Mouse (Mus musculus) liver, embryonic 11.5 days (tissue): ENCODE measurements at regions not wholly inside any gene's neighbourhood (a gene's known extent, or its start where the extent isn't known, plus 50 kb on each side); places are given as distances from the start of the nearest gene placed in this dataset.

Source experiments
- ATAC-seq: fragments of 200-750 bp; cut with Nextera tagmentation; replicated peaks from 2 replicates; pipeline ENCODE4 v1.8.0; 2017; ENCODE audit warnings: moderate number of reproducible peaks, mild to moderate bottlenecking, moderate TSS enrichment, moderate library complexity; ENCODE audit not compliant: low FRiP score
- DNase-seq: peaks from one replicate; pipeline ENCODE4 v3.0.0-alpha.2; 2017; ENCODE audit warnings: low spot score
- H3K27ac ChIP-seq: fragments of 300-500 bp; sonication (generic); 2 replicates; pipeline ENCODE4 v1.5.1; 2014; ENCODE audit warnings: mild to moderate bottlenecking, low read depth, low read length, control low read depth
- H3K27me3 ChIP-seq: fragments of 300-500 bp; sonication (generic); replicated peaks from 2 replicates; pipeline ENCODE4 v1.6.1; 2014; ENCODE audit warnings: low read length, mixed read lengths; ENCODE audit not compliant: control insufficient read depth, insufficient read depth
- H3K36me3 ChIP-seq: fragments of 300-500 bp; sonication (generic); 2 replicates; pipeline ENCODE4 v1.6.1; 2014; ENCODE audit warnings: mild to moderate bottlenecking, low read length, moderate library complexity, mixed read lengths; ENCODE audit not compliant: control insufficient read depth, insufficient read depth
- H3K4me1 ChIP-seq: fragments of 300-500 bp; sonication (generic); replicated peaks from 2 replicates; pipeline ENCODE4 v1.6.1; 2014; ENCODE audit warnings: low read length, mixed read lengths; ENCODE audit not compliant: control insufficient read depth, insufficient read depth
- H3K4me2 ChIP-seq: fragments of 300-500 bp; sonication (generic); 2 replicates; pipeline ENCODE4 v1.6.1; 2014; ENCODE audit warnings: mild to moderate bottlenecking, control low read depth, moderate library complexity
- H3K4me3 ChIP-seq: fragments of 300-500 bp; sonication (generic); 2 replicates; pipeline ENCODE4 v1.5.1; 2014; ENCODE audit warnings: low read depth, low read length, control low read depth
- H3K9ac ChIP-seq: fragments of 300-500 bp; sonication (generic); 2 replicates; pipeline ENCODE4 v1.6.1; 2014; ENCODE audit warnings: low read depth, low read length, control low read depth
- H3K9me3 ChIP-seq: fragments of 300-500 bp; sonication (generic); 2 replicates; pipeline ENCODE4 v1.6.1; 2016; ENCODE audit warnings: low read length, inconsistent platforms, mixed read lengths; ENCODE audit not compliant: control insufficient read depth
- WGBS: fragments of 180-500 bp; shearing (Covaris S2); extraction: QIAGEN DNeasy Blood & Tissue Kit; methylation state at CpG from one replicate; pipeline ENCODE4 v1.1.7; 2014; 5-methylcytosine and 5-hydroxymethylcytosine counted together

DNA sequence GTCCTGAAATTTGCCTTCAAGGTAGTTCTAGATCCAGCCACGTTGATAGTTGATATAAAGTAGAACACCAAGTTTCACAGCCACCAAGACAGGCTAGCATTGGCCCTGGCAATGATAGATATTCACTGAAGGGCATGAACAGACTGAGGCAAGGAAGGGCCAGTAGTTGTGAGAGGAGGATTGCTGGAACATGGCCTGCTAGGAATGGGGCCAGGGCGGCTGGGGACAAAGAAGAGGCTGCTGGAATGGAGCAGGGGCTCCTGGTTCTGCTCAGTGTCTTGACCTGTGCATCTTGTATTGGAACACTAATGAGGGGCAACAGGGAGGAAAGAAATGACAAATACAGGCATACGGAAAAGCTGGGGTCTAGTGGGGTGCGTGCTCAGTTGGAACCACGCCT, 123.0 kb downstream of the Tmem18 start:
- ATAC-seq (no peak), DNase-seq (no peak)
- no peaks in the 10 kb centered on the region for H3K27me3 ChIP-seq
- H3K36me3 ChIP-seq, result no peaks in the 10 kb centered on the region
- 70% methylated on average over 5 of the region's 5 CpGs for WGBS
- H3K4me3 ChIP-seq, result no peak overlapping the region
- no peaks in the 10 kb centered on the region for H3K4me1 ChIP-seq
- no peaks in the 10 kb centered on the region for H3K9me3 ChIP-seq
- H3K9ac ChIP-seq, result no peak overlapping the region
- no peak overlapping the region for H3K27ac ChIP-seq
- no peak overlapping the region for H3K4me2 ChIP-seq

DNA sequence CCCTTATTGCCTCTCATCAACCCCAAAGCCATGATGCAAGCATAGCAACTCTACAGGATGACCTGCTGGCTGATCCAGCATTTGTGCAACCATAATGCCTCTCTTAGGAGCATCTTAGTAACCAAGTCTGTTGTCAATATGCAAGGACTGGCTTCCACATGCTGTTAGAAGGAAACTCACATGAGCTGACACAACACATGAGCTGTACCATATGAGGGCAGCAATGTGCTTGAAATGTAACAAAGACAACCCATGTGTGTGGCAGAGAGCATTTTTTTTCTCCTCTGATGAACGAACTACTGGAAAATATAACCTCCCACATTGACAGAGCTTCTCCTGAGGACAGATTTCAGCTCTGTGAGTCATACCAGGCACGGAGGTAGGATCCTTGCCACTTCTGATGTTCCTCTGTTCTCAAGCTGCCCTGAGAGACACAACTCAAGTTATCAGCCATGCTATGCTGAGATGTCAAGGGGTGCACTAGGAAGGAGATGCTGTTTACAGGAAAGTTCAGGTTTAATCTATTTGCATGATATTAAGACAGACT, 124.5 kb downstream of the Tmem18 start:
- no peak for ATAC-seq
- H3K36me3 ChIP-seq, result no peaks in the 10 kb centered on the region
- H3K4me3 ChIP-seq, result no peak overlapping the region
- no peak overlapping the region for H3K27ac ChIP-seq
- no peaks in the 10 kb centered on the region for H3K9me3 ChIP-seq
- H3K4me1 ChIP-seq, result no peaks in the 10 kb centered on the region
- H3K9ac ChIP-seq, result no peak overlapping the region
- H3K4me2 ChIP-seq, result no peak overlapping the region
- H3K27me3 ChIP-seq, result no peaks in the 10 kb centered on the region
- 58% methylated on average over 2 of the region's 2 CpGs for WGBS
- no peak for DNase-seq

GRCm38 (mm10) chr12:30710554-30710953, 126.3 kb downstream of the Tmem18 start:
- Histone ChIP-seq H3K27ac (no peak overlapping the region), H3K4me2 (no peak overlapping the region), H3K9me3 (no peaks in the 10 kb centered on the region), H3K27me3 (no peaks in the 10 kb centered on the region), H3K4me1 (no peaks in the 10 kb centered on the region), H3K9ac (no peak overlapping the region), H3K4me3 (no peak overlapping the region), H3K36me3 (no peaks in the 10 kb centered on the region)
- no peak for DNase-seq
- WGBS, result 82% methylated on average over 4 of the region's 4 CpGs
- no peak for ATAC-seq

DNA sequence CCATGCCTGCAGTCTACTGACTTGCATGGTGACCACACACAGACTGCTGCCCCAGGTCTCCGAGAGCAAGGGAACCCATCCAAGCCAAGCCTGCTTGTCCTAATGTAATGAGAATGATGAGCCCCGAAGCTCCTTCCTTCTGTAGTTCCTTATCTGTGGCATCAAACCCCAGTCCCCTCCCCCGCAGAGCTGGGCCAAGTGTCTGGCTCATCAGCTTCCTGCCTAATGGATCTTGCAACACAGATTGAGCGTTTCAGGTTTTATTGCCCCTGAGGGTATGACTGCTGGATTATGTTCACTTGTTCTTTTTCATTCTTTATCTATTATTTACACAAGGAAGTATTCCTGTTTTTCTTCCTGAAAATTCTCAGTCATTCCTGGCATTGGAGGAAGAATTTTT, 142.5 kb downstream of the Tmem18 start:
- WGBS, result 38% methylated on average over 4 of the region's 4 CpGs
- Histone ChIP-seq H3K9ac (no peak overlapping the region), H3K4me2 (no peak overlapping the region), H3K9me3 (no peaks in the 10 kb centered on the region), H3K27ac (no peak overlapping the region), H3K4me3 (no peak overlapping the region), H3K27me3 (no peaks in the 10 kb centered on the region), H3K4me1 (no peaks in the 10 kb centered on the region), H3K36me3 (no peaks in the 10 kb centered on the region)
- DNase-seq (no peak), ATAC-seq (no peak)

- no peaks in the 10 kb centered on the region for H3K36me3 ChIP-seq
- WGBS, result 84% methylated on average over 6 of the region's 6 CpGs
Measured at GRCm38 (mm10) chr12:30729437-30729836, 145.2 kb downstream of the Tmem18 start.

GRCm38 (mm10) chr12:30767621-30768020, 116.5 kb upstream of the Alkal2 start:
- Histone ChIP-seq H3K4me1 (no peaks in the 10 kb centered on the region), H3K27ac (no peak overlapping the region), H3K27me3 (no peaks in the 10 kb centered on the region), H3K36me3 (no peaks in the 10 kb centered on the region), H3K9ac (no peak overlapping the region), H3K4me2 (no peak overlapping the region), H3K9me3 (no peaks in the 10 kb centered on the region), H3K4me3 (no peak overlapping the region)
- no peak for ATAC-seq
- no peak for DNase-seq

More at GRCm38 (mm10) chr12:30729437-30729836, 145.2 kb downstream of the Tmem18 start:
- DNase-seq (no peak), ATAC-seq (no peak)
- Histone ChIP-seq H3K4me2 (no peak overlapping the region), H3K9ac (no peak overlapping the region), H3K9me3 (no peaks in the 10 kb centered on the region), H3K27ac (no peak overlapping the region), H3K27me3 (no peaks in the 10 kb centered on the region), H3K4me3 (no peak overlapping the region), H3K4me1 (no peaks in the 10 kb centered on the region)

- H3K27me3 ChIP-seq, result no peaks in the 10 kb centered on the region
- no peaks in the 10 kb centered on the region for H3K36me3 ChIP-seq
- H3K4me3 ChIP-seq, result no peak overlapping the region
- H3K4me2 ChIP-seq, result no peak overlapping the region
- no peaks in the 10 kb centered on the region for H3K4me1 ChIP-seq
- ATAC-seq (no peak), DNase-seq (no peak)
- H3K9ac ChIP-seq, result no peak overlapping the region
- 83% methylated on average over 2 of the region's 2 CpGs for WGBS
- H3K9me3 ChIP-seq, result no peaks in the 10 kb centered on the region
- H3K27ac ChIP-seq, result no peak overlapping the region
Measured at GRCm38 (mm10) chr12:30793371-30793770, 90.8 kb upstream of the Alkal2 start.

DNA sequence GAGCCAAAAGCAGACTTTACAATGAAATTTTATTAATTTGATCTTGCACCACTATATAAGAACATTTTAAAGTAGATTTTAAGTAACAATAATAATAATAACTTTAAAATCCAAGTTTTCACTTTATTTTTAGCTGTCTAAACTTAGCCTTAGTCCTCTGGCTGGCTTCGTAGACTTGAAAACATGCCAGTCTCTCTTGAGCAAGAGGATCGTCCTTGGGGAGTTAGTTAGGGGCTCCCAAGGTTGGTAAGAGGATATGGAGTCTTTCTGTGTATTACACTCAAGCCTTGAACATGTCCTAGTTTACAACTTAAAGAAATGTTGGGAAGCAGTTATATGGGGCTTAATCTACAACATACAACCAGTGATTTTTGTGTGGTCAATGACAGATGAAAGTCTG, 68.0 kb upstream of the Alkal2 start:
- H3K4me1 ChIP-seq, result no peaks in the 10 kb centered on the region
- H3K4me2 ChIP-seq, result no peak overlapping the region
- WGBS, result 77% methylated on average over 2 of the region's 2 CpGs
- H3K9me3 ChIP-seq, result no peaks in the 10 kb centered on the region
- no peaks in the 10 kb centered on the region for H3K36me3 ChIP-seq
- no peak for DNase-seq
- no peak overlapping the region for H3K4me3 ChIP-seq
- no peak for ATAC-seq
- no peaks in the 10 kb centered on the region for H3K27me3 ChIP-seq
- H3K27ac ChIP-seq, result no peak overlapping the region
- H3K9ac ChIP-seq, result no peak overlapping the region

DNA sequence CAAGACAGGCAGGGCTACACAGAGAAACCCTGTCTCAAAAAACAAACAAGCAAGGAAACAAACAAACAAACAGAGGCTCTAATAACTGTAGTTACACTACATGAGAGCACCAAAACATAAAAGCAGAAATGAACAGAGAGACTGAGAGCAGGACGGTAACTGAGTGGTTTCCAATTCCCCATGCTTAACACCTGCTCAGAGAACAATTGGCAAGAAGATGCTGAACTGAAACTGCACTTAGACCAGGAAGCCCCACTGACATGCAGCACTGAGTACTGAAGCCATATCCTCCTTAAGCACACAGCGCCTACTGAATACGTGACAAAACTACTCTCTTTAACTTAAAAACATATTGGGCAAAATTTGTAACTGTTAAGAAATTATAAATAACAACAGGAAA, 52.7 kb upstream of the Alkal2 start:
- H3K27ac ChIP-seq, result no peak overlapping the region
- H3K4me3 ChIP-seq, result no peak overlapping the region
- 91% methylated on average over 3 of the region's 3 CpGs for WGBS
- H3K36me3 ChIP-seq, result no peaks in the 10 kb centered on the region
- DNase-seq (no peak), ATAC-seq (no peak)
- H3K4me2 ChIP-seq, result no peak overlapping the region
- H3K9ac ChIP-seq, result no peak overlapping the region
- H3K4me1 ChIP-seq, result no peaks in the 10 kb centered on the region
- no peaks in the 10 kb centered on the region for H3K27me3 ChIP-seq
- no peaks in the 10 kb centered on the region for H3K9me3 ChIP-seq
